Mouse (Mus musculus): ENCODE data around the gene Pttg1ip.

DNA sequence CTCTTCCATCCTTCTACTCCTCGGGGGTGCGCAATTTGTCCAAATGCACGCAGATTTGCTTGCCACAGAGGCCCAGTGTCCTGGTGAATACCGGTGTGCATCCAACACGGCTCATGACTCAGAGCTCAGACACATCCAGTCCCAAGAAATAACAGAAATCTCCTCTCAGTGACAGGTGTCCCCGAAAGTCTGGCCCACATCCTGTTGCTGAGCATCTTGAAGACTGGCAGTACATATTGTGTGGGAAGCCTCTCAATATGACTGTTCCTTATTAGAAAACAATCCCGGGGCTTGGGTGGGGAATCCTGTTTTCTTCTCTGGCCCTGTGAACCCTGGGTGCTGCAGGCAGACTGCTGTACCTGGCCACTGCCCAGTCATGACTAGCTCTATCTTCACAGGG lies 24.9 kb upstream of the Pttg1ip start:
- TF ChIP-seq POLR2A (IDR thresholded peaks at IDR 0.05; ENCODE audit: insufficient read length, low read depth) (no peak), TCF12 (IDR thresholded peaks at IDR 0.05; ENCODE audit: insufficient read depth, poor library complexity, severe bottlenecking) (no peak), MAX (IDR thresholded peaks at IDR 0.05; ENCODE audit: low read depth) (no peak), MYOG (IDR thresholded peaks at IDR 0.05; ENCODE audit: control insufficient read depth in 1 of 3, insufficient read depth in 1 of 3, insufficient read length in 2 of 3, low read depth in 2 of 3) (no peak), USF1 (IDR thresholded peaks at IDR 0.05; ENCODE audit: low read depth) (no peak), MYOD1 (IDR thresholded peaks at IDR 0.05; ENCODE audit: control insufficient read depth in 1 of 3, insufficient read length in 2 of 3, low read depth in 2 of 3) (no peak), SRF (IDR thresholded peaks at IDR 0.05; ENCODE audit: control insufficient read depth, insufficient read length, low read depth) (no peak), POLR2AphosphoS2 (IDR thresholded peaks at IDR 0.05; ENCODE audit: insufficient read length, low read depth) (no peak), TCF3 (IDR thresholded peaks at IDR 0.05; ENCODE audit: insufficient read length, low read depth) (no peak), E2F4 (IDR thresholded peaks at IDR 0.05; ENCODE audit: insufficient read depth) (no peak), CEBPB (IDR thresholded peaks at IDR 0.05; ENCODE audit: insufficient read depth, poor library complexity, severe bottlenecking) (no peak), REST (IDR thresholded peaks at IDR 0.05; ENCODE audit: insufficient read depth, insufficient read length) (no peak)

Data from myocyte (in vitro differentiated cells).